Mouse (Mus musculus) MEL (cell line): ENCODE measurements around the gene Mrps10. TPM values are rescaled to one million over a fixed set of nuclear protein-coding genes. Genes with fewer than 3 reads are reported as not detected.
A peak's percentile ranks its signal among the peaks of the same experiment; 100 is the strongest.

ENCODE experiments used
- DNase-seq: peaks from one replicate; pipeline ENCODE4 v3.0.0; 2011; ENCODE audit warnings: low read depth, low spot score
- H3K27ac ChIP-seq: 2 replicates; pipeline ENCODE4 v1.5.1; 2012; ENCODE audit warnings: low read depth, mild to moderate bottlenecking, control low read depth, low read length, moderate library complexity; ENCODE audit not compliant: control insufficient read depth
- H3K27me3 ChIP-seq, 2 experiments: fragments of 150-350 bp in 1 of 2; sonication (generic) in 1 of 2; 2 replicates each; pipeline ENCODE4 v1.6.1; 2012; ENCODE audit warnings: low read length in 2 of 2, mild to moderate bottlenecking in 2 of 2, improper control_type of control experiment in 1 of 2, moderate library complexity in 1 of 2; ENCODE audit not compliant: insufficient read depth in 2 of 2, control insufficient read depth in 1 of 2
- H3K36me3 ChIP-seq, 2 experiments: 2 replicates each; pipeline ENCODE4 v1.6.1; 2012 to 2014; ENCODE audit warnings: low read length in 2 of 2, improper control_type of control experiment in 1 of 2, inconsistent platforms in 1 of 2, mild to moderate bottlenecking in 1 of 2; ENCODE audit not compliant: insufficient read depth in 2 of 2, control insufficient read depth in 1 of 2
- H3K4me1 ChIP-seq, 2 experiments: fragments of 150-350 bp in 1 of 2; sonication (generic) in 1 of 2; 2 replicates each; pipeline ENCODE4 v1.6.1; 2012; ENCODE audit warnings: low read length in 2 of 2, improper control_type of control experiment in 1 of 2, mild to moderate bottlenecking in 1 of 2; ENCODE audit not compliant: insufficient read depth in 2 of 2, control insufficient read depth in 1 of 2
- H3K4me3 ChIP-seq, 2 experiments: fragments of 150-350 bp in 1 of 2; sonication (generic) in 1 of 2; 2 replicates each; pipeline ENCODE4 v1.5.1; 2012; ENCODE audit warnings: low read depth in 2 of 2, low read length in 2 of 2, mild to moderate bottlenecking in 2 of 2, moderate library complexity in 2 of 2, control low read depth in 1 of 2, improper control_type of control experiment in 1 of 2; ENCODE audit not compliant: control insufficient read depth in 1 of 2, insufficient read depth in 1 of 2
- H3K79me2 ChIP-seq: 2 replicates; pipeline ENCODE4 v1.6.1; 2012; ENCODE audit warnings: mild to moderate bottlenecking, low read length, moderate library complexity; ENCODE audit not compliant: control insufficient read depth, poor library complexity, insufficient read depth
- H3K9ac ChIP-seq: 2 replicates; pipeline ENCODE4 v1.6.1; 2012; ENCODE audit warnings: low read depth, mild to moderate bottlenecking, control low read depth, low read length, moderate library complexity; ENCODE audit not compliant: control insufficient read depth, poor library complexity, severe bottlenecking
- H3K9me3 ChIP-seq: fragments of 150-350 bp; sonication (generic); replicated peaks from 2 replicates; pipeline ENCODE4 v1.6.1; 2012; ENCODE audit warnings: mild to moderate bottlenecking, low read length, improper control_type of control experiment, moderate library complexity; ENCODE audit not compliant: insufficient read depth
- BHLHE40 ChIP-seq: IDR thresholded peaks from 2 replicates; pipeline ENCODE4 v1.6.1; 2012; ENCODE audit warnings: low read depth, mild to moderate bottlenecking, inconsistent platforms, low read length, improper control_type of control experiment, borderline replicate concordance
- CHD1 ChIP-seq: IDR thresholded peaks from 2 replicates; pipeline ENCODE4 v1.6.1; 2012; ENCODE audit warnings: low read depth, mild to moderate bottlenecking, inconsistent platforms, low read length, improper control_type of control experiment
- CTCF ChIP-seq, 3 experiments: IDR thresholded peaks in 2 of 3; conservative IDR thresholded peaks in 1 of 3; 2 replicates each; pipeline ENCODE4 v1.5.1; 2011 to 2012; ENCODE audit warnings: low read length in 3 of 3, low read depth in 2 of 3, mild to moderate bottlenecking in 2 of 3, improper control_type of control experiment in 1 of 3, inconsistent platforms in 1 of 3, mixed read lengths in 1 of 3, moderate library complexity in 1 of 3; ENCODE audit not compliant: control insufficient read depth in 1 of 3, insufficient read depth in 1 of 3, poor library complexity in 1 of 3, severe bottlenecking in 1 of 3
- E2F4 ChIP-seq: IDR thresholded peaks from 2 replicates; pipeline ENCODE4 v1.6.1; 2011; ENCODE audit warnings: low read depth, low read length, improper control_type of control experiment, borderline replicate concordance
- ELF1 ChIP-seq: IDR thresholded peaks from 2 replicates; pipeline ENCODE4 v1.6.1; 2014; ENCODE audit warnings: low read depth, mild to moderate bottlenecking, inconsistent platforms, low read length, improper control_type of control experiment, moderate library complexity
- EP300 ChIP-seq, 2 experiments: IDR thresholded peaks; 2 replicates each; pipeline ENCODE4 v1.6.1; 2011; ENCODE audit warnings: improper control_type of control experiment in 2 of 2, low read length in 2 of 2, low read depth in 1 of 2, mild to moderate bottlenecking in 1 of 2
- ETS1 ChIP-seq: IDR thresholded peaks from 2 replicates; pipeline ENCODE4 v1.6.1; 2012; ENCODE audit warnings: low read depth, mild to moderate bottlenecking, inconsistent platforms, low read length, improper control_type of control experiment, moderate library complexity
- GABPA ChIP-seq: IDR thresholded peaks from 2 replicates; pipeline ENCODE4 v1.6.1; 2012; ENCODE audit warnings: low read depth, mild to moderate bottlenecking, inconsistent platforms, low read length, improper control_type of control experiment, moderate library complexity
- MAFK ChIP-seq: IDR thresholded peaks from 2 replicates; pipeline ENCODE4 v1.6.1; 2011; ENCODE audit warnings: low read depth, mild to moderate bottlenecking, low read length, improper control_type of control experiment, borderline replicate concordance
- MEF2A ChIP-seq: IDR thresholded peaks from 2 replicates; pipeline ENCODE4 v1.6.1; 2014; ENCODE audit warnings: low read depth, mild to moderate bottlenecking, inconsistent platforms, low read length, improper control_type of control experiment; ENCODE audit not compliant: poor library complexity, insufficient replicate concordance, severe bottlenecking; ENCODE audit errors: extremely low read depth
- MXI1 ChIP-seq: IDR thresholded peaks from 2 replicates; pipeline ENCODE4 v1.6.1; 2011; ENCODE audit warnings: mild to moderate bottlenecking, low read depth, low read length, improper control_type of control experiment
- MYB ChIP-seq: IDR thresholded peaks from 2 replicates; pipeline ENCODE4 v1.6.1; 2011; ENCODE audit warnings: mild to moderate bottlenecking, low read depth, low read length, improper control_type of control experiment
- MYC ChIP-seq: IDR thresholded peaks from 2 replicates; pipeline ENCODE4 v1.6.1; 2011; ENCODE audit warnings: low read depth, mild to moderate bottlenecking, low read length, improper control_type of control experiment, moderate library complexity
- NELFE ChIP-seq: IDR thresholded peaks from 2 replicates; pipeline ENCODE4 v1.6.1; 2011; ENCODE audit warnings: low read depth, low read length, improper control_type of control experiment
- NRF1 ChIP-seq: IDR thresholded peaks from 2 replicates; pipeline ENCODE4 v1.6.1; 2014; ENCODE audit warnings: low read depth, mild to moderate bottlenecking, inconsistent platforms, low read length, improper control_type of control experiment, moderate library complexity; ENCODE audit not compliant: poor library complexity, insufficient read depth, severe bottlenecking
- POLR2AphosphoS5 ChIP-seq: IDR thresholded peaks from 2 replicates; pipeline ENCODE4 v1.6.1; 2012; ENCODE audit warnings: low read depth, borderline replicate concordance, mild to moderate bottlenecking, inconsistent platforms, low read length, moderate library complexity, mixed read lengths
- RCOR1 ChIP-seq: IDR thresholded peaks from 2 replicates; pipeline ENCODE4 v1.6.1; 2012; ENCODE audit warnings: low read depth, mild to moderate bottlenecking, inconsistent platforms, low read length, improper control_type of control experiment
- SIN3A ChIP-seq: IDR thresholded peaks from 2 replicates; pipeline ENCODE4 v1.6.1; 2012; ENCODE audit warnings: low read length, improper control_type of control experiment, inconsistent platforms
- SMC3 ChIP-seq: IDR thresholded peaks from 2 replicates; pipeline ENCODE4 v1.6.1; 2011; ENCODE audit warnings: low read depth, low read length, improper control_type of control experiment
- UBTF ChIP-seq: IDR thresholded peaks from 2 replicates; pipeline ENCODE4 v1.6.1; 2012; ENCODE audit warnings: low read depth, mild to moderate bottlenecking, inconsistent platforms, low read length, improper control_type of control experiment, moderate library complexity, borderline replicate concordance; ENCODE audit not compliant: insufficient read depth
- USF1 ChIP-seq: IDR thresholded peaks from 2 replicates; pipeline ENCODE4 v1.6.1; 2014; ENCODE audit warnings: low read depth, mild to moderate bottlenecking, inconsistent platforms, low read length, improper control_type of control experiment, moderate library complexity
- ZC3H11A ChIP-seq: IDR thresholded peaks from 2 replicates; pipeline ENCODE4 v1.6.1; 2012; ENCODE audit warnings: low read depth, mild to moderate bottlenecking, inconsistent platforms, low read length, improper control_type of control experiment
- ZKSCAN1 ChIP-seq: IDR thresholded peaks from 2 replicates; pipeline ENCODE4 v1.6.1; 2012; ENCODE audit warnings: low read depth, mild to moderate bottlenecking, inconsistent platforms, low read length, improper control_type of control experiment, moderate library complexity
- ZMIZ1 ChIP-seq: IDR thresholded peaks from 2 replicates; pipeline ENCODE4 v1.6.1; 2012; ENCODE audit warnings: low read depth, mild to moderate bottlenecking, inconsistent platforms, low read length, improper control_type of control experiment, moderate library complexity
- ZNF384 ChIP-seq: IDR thresholded peaks from 2 replicates; pipeline ENCODE4 v1.6.1; 2012; ENCODE audit warnings: low read depth, mild to moderate bottlenecking, inconsistent platforms, low read length, improper control_type of control experiment
- polyA plus RNA-seq, 2 experiments: library from polyadenylated mRNA; stranded (reverse) in 1 of 2; unstranded in 1 of 2; fragments of >175 nt in 1 of 2; fragments of >200 nt in 1 of 2; gene quantifications; 2 replicates each; pipeline versions ENCODE4 v1.2.1 to v1.2.4; 2012; ENCODE audit warnings: low replicate concordance in 2 of 2, low read depth in 1 of 2; ENCODE audit not compliant: insufficient read length in 2 of 2, insufficient read depth in 1 of 2, missing spikeins in 1 of 2
- total RNA-seq: library from RNA; depleted of rRNA; stranded (reverse); fragments of 300-350 nt; gene quantifications from 2 replicates; pipeline ENCODE4 v1.2.3, GENCODE M21; 2012

The Mrps10 gene
- total and polyA plus RNA-seq, 3 experiments, result 78.9 to 442 (median 107) TPM

GRCm38 (mm10) chr17:47368401-47369086, at the start of gene Mrps10 (continued):
- no peak for TF ChIP-seq UBTF
- TF ChIP-seq MYB, result 0 out of 2 replicates have a peak, but pooled peaks have one; percentile 22
- 0 out of 2 replicates have a peak, but pooled peaks have one; percentile 76 for TF ChIP-seq ZMIZ1
- no peak for TF ChIP-seq BHLHE40

- Histone ChIP-seq H3K4me3 (no peak overlapping the region), H3K4me1 (peaks cover 9 to 14% of the 10 kb centered on the region in 2 experiments), H3K27ac (peak overlapping the region; percentile 4; the same call in 1 of the 2 replicates), H3K9me3 (no peaks in the 10 kb centered on the region), H3K9ac (no peak overlapping the region), H3K79me2 (no peaks in the 10 kb centered on the region), H3K27me3 (no peaks in the 10 kb centered on the region), H3K36me3 (peaks cover 0 to 20% of the 10 kb centered on the region in 2 experiments; a peak in 2 of 4 replicates)
- TF ChIP-seq MAFK (no peak), EP300 (IDR thresholded peaks at IDR 0.05; ENCODE audit: low read depth in 1 of 2, low read length in 2 of 2) (peak in 1 of 2 experiments; percentile 19; a peak in 1 of 4 replicates), ZNF384 (peak; percentile 59), ZKSCAN1 (no peak), RCOR1 (peak; percentile 79; the same call in 1 of the 2 replicates), NELFE (no peak)
- peak; percentile 31 for DNase-seq
These were observed 49.6 kb upstream of the Mrps10 start for GRCm38 (mm10) chr17:47318972-47319625.

GRCm38 (mm10) chr17:47319761-47320160, 48.9 kb upstream of the Mrps10 start:
- Histone ChIP-seq H3K27me3 (no peaks in the 10 kb centered on the region), H3K79me2 (no peaks in the 10 kb centered on the region), H3K36me3 (peaks cover 0 to 20% of the 10 kb centered on the region in 2 experiments; a peak in 2 of 4 replicates), H3K4me1 (peaks cover 9 to 14% of the 10 kb centered on the region in 2 experiments), H3K9ac (no peak overlapping the region), H3K9me3 (no peaks in the 10 kb centered on the region), H3K4me3 (no peak overlapping the region), H3K27ac (no peak overlapping the region)
- peak; percentile 53 for DNase-seq
- TF ChIP-seq BHLHE40 (no peak), POLR2AphosphoS5 (no peak), SMC3 (no peak), MYB (0 out of 2 replicates have a peak, but pooled peaks have one; percentile 32), CHD1 (no peak), CTCF (IDR thresholded peaks at IDR 0.05 in 2 of 3, conservative IDR thresholded peaks at IDR 0.05 in 1 of 3; ENCODE audit: control insufficient read depth in 1 of 3, insufficient read depth in 1 of 3, low read depth in 2 of 3, low read length in 3 of 3, poor library complexity in 1 of 3, severe bottlenecking in 1 of 3) (no peak), NELFE (no peak), USF1 (no peak), NRF1 (no peak), ZNF384 (no peak), SIN3A (no peak), ELF1 (no peak), MEF2A (no peak), ZC3H11A (no peak), GABPA (no peak), ETS1 (peak; percentile 49), ZMIZ1 (no peak), MXI1 (no peak), E2F4 (no peak), EP300 (IDR thresholded peaks at IDR 0.05; ENCODE audit: low read depth in 1 of 2, low read length in 2 of 2) (peak; percentile 57 to 80), MYC (no peak)
